Mouse (Mus musculus) erythroblast, embryonic 14.5 days (primary cell): ENCODE measurements around the gene Gtf2ird1. TPM values are rescaled to one million over a fixed set of nuclear protein-coding genes. Genes with fewer than 3 reads are reported as not detected.
"Not testable (repeated sequence)": the region's sequence is repeated elsewhere in the genome, so short reads cannot be mapped to it uniquely, and the experiment has no call there.

Experiments
- H3K27me3 ChIP-seq: 2 replicates; pipeline ENCODE4 v1.6.1; 2012; ENCODE audit warnings: inconsistent platforms; ENCODE audit not compliant: control insufficient read depth
- H3K36me3 ChIP-seq: 2 replicates; pipeline ENCODE4 v1.6.1; 2012; ENCODE audit warnings: mild to moderate bottlenecking, inconsistent platforms; ENCODE audit not compliant: control insufficient read depth
- H3K4me1 ChIP-seq: 2 replicates; pipeline ENCODE4 v1.6.1; 2012; ENCODE audit warnings: inconsistent platforms; ENCODE audit not compliant: control insufficient read depth
- H3K4me3 ChIP-seq: replicated peaks from 2 replicates; pipeline ENCODE3; 2012; ENCODE audit warnings: moderate library complexity, mild to moderate bottlenecking, inconsistent platforms
- H3K9me3 ChIP-seq: 2 replicates; pipeline ENCODE4 v1.6.1; 2012; ENCODE audit warnings: low read length, inconsistent platforms, mixed read lengths; ENCODE audit not compliant: control insufficient read depth
- GATA1 ChIP-seq: IDR thresholded peaks from 2 replicates; pipeline ENCODE4 v1.6.1; 2012; ENCODE audit warnings: low read length, inconsistent platforms, mixed read lengths
- TAL1 ChIP-seq: IDR thresholded peaks from 3 replicates; pipeline ENCODE4 v1.6.1; 2012; ENCODE audit warnings: low read length, inconsistent platforms, mixed read lengths
- polyA plus RNA-seq: library from polyadenylated mRNA; stranded (reverse); fragments of >175 nt; gene quantifications from 2 replicates; pipeline ENCODE4 v1.2.3, GENCODE M21; 2012

Gene Gtf2ird1
- polyA plus RNA-seq, 1 experiment = 2.0 TPM

DNA sequence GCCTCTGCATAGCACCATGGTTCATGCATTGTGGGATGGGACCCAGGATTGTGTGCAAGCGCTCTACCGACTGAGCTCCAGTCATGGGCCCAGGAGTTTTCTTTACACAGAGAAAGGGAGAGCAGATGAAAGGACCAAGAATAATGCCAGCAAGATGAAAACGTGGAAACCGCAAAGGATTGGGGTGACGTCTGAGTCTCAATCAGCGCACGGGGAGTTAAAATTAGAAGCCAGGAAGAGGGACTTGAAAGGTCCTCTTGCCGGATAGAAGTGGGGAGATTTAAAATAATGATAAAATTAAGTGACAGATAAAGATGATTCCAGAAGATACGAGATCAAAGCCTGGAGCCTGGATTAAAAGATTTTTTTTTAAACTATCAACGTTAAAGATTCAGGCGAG, 25.8 kb upstream of the Gtf2ird1 start:
- no peaks in the 10 kb centered on the region for H3K4me1 ChIP-seq
- H3K4me3 ChIP-seq = no peak overlapping the region
- H3K36me3 ChIP-seq = no peaks in the 10 kb centered on the region
- TF ChIP-seq TAL1 (no peak), GATA1 (no peak)
- H3K27me3 ChIP-seq = no peaks in the 10 kb centered on the region
- H3K9me3 ChIP-seq = no peaks in the 10 kb centered on the region

DNA sequence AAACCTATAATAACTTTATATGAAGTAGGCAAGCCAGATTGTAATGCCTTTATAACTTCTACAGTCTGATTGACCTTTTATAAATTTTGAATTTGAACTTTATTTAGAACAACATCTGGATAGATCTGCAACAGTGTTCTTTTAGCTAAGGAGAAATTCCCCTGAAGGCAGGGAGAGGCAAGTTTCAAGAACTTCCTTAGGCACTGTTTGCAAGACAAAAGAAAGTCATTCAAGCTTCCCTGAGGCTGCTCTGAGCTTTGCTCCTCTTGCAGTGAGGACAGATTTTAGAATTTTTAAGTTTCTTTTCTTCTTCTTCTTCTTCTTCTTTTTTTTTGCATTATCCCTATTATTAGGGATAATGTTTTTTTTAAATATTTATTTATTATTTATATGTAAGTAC, 22.4 kb upstream of the Gtf2ird1 start:
- not testable (repeated sequence) for H3K9me3 ChIP-seq, H3K4me3 ChIP-seq, H3K36me3 ChIP-seq, H3K27me3 ChIP-seq, H3K4me1 ChIP-seq

DNA sequence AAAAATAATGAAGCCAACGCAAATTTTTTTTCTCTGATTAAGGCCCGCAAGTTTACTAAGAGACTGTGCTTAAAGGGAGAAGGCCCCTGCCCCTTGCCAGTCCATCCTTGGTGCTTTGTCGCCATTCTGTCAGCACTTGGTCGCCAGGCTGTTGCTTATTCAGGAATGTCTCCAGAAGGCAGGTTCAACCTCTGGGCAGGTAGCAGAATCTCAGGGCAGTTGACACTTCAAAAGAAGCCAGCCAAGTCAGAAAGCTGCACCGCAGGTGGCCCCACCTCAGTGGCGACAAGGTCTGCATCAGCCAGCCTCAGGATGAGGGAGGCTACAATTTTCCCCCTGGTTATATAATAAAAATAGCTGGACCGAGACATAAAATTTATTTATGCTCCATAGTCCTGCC, 19.2 kb upstream of the Gtf2ird1 start:
- not testable (repeated sequence) for H3K4me1 ChIP-seq, H3K4me3 ChIP-seq, H3K36me3 ChIP-seq, H3K27me3 ChIP-seq, H3K9me3 ChIP-seq

DNA sequence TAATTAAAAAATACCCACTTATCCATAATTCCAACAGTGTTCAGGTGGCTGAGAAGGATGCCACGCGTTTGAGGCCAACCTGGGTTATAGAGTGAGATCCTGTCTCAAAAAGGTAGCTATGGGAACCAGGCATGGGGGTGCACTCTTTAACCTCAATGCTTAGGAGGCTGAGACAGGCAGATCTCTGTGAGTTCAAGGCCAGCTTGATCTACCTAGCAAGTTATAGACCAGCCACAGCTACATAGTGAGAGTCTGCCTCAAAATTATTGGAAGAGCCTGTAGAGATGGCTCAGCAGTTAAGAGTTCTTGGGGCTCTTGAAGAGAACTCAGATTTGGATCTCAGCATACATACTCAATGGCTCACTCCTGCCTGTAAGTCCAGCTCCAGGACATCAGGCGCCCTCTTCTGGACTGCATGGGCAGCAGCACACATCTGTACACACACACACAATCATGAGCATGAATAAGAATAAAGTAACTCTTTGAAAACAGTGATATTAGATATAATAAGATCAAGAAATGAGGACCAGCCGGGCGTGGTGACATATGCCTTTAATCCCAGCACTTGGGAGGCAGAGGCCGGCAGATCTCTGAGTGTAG, 18.6 kb upstream of the Gtf2ird1 start:
- Histone ChIP-seq H3K27me3 (no peaks in the 10 kb centered on the region), H3K4me3 (no peak overlapping the region), H3K36me3 (no peaks in the 10 kb centered on the region), H3K9me3 (peaks cover 2% of the 10 kb centered on the region; the same call in 1 of the 2 replicates), H3K4me1 (peaks cover 13% of the 10 kb centered on the region)
- no peak for TF ChIP-seq TAL1
- TF ChIP-seq GATA1 = no peak

DNA sequence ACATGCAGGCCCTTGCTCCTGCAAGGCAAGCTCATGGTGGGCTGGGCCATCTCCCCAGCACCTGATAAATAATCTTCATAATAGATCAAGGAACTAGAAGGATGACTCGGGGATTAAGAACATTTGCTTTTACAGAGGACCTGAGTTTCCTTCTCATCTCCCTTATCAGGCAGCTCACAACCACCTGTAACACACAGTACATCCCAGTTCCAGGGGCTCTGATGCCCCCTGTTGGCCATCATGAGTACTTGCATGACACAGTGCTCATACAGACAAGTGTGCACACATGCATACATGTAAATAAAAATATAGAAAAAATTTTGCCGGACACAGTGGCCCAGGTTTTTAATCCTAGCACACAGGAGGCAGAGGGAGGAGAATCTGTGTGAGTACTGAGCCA, 17.4 kb upstream of the Gtf2ird1 start:
- peaks cover 2% of the 10 kb centered on the region; the same call in 1 of the 2 replicates for H3K9me3 ChIP-seq
- H3K4me3 ChIP-seq = no peak overlapping the region
- H3K36me3 ChIP-seq = no peaks in the 10 kb centered on the region
- no peak for TF ChIP-seq GATA1
- TF ChIP-seq TAL1 = no peak
- H3K4me1 ChIP-seq = peaks cover 24% of the 10 kb centered on the region
- no peaks in the 10 kb centered on the region for H3K27me3 ChIP-seq

DNA sequence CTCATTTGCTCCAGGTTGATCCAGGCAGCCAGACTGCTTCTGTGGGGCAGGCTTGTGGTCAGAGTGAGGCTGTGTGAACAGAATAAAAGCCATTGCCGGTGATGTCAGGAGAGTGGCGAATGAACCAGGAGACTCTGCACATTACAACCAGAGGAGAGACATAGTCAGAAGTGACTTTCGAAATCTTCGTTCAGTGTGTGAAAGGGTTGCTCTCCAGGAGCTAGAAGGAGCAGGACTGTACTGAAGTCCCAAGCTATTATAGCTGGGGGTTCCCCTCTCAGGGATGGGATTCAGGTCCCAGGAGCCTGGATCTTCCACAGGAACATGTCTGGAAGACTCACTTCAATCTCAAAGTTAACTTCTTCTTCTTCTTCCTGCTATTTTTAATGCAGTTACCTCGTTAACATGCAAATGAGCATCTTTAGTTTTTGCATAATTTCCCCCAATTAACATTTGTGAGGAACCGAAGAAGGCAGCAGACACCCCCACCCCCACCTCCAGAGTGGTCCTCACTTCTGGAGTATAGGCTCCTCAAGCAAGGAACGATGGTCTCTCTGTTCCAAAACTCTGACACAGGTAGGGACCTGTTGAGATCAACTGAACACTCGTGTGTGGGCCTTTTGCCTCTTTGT, 14.1 kb upstream of the Gtf2ird1 start:
- H3K36me3 ChIP-seq = no peaks in the 10 kb centered on the region
- peaks cover 53% of the 10 kb centered on the region for H3K4me1 ChIP-seq
- no peak overlapping the region for H3K4me3 ChIP-seq
- peaks cover 2% of the 10 kb centered on the region; the same call in 1 of the 2 replicates for H3K9me3 ChIP-seq
- TF ChIP-seq TAL1 (no peak), GATA1 (no peak)
- no peaks in the 10 kb centered on the region for H3K27me3 ChIP-seq

DNA sequence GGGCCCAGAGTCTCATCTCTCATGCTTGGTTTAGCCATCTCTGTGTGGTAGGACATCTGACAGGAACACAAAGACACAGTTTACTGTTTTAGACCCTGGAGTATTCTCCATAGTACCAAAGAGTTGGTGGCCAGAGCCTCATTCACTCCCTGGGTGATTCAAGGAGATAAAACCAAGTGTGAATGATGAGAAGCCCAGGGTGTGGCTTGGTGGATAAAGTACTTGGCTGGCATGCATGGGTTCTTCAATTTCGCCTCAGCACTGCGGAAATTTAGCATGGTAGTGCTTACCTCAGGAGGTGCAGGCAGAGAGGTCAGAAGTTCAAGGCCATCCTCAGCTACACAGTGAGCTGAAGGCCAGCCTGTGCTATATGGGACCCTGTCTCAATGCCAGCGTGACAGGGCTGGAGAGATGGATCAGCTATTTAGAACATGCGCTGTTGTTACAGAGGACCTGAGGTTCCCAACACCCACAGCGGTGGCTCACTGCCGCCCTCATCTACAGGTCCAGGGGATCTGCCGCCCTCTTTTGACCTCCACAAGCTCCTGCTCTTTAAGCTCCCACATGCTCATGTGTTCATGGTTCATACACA, 13.1 kb upstream of the Gtf2ird1 start:
- H3K9me3 ChIP-seq = no peaks in the 10 kb centered on the region
- no peaks in the 10 kb centered on the region for H3K36me3 ChIP-seq
- H3K27me3 ChIP-seq = no peaks in the 10 kb centered on the region
- no peak overlapping the region for H3K4me3 ChIP-seq
- no peak for TF ChIP-seq GATA1
- no peak for TF ChIP-seq TAL1
- H3K4me1 ChIP-seq = peaks cover 61% of the 10 kb centered on the region

DNA sequence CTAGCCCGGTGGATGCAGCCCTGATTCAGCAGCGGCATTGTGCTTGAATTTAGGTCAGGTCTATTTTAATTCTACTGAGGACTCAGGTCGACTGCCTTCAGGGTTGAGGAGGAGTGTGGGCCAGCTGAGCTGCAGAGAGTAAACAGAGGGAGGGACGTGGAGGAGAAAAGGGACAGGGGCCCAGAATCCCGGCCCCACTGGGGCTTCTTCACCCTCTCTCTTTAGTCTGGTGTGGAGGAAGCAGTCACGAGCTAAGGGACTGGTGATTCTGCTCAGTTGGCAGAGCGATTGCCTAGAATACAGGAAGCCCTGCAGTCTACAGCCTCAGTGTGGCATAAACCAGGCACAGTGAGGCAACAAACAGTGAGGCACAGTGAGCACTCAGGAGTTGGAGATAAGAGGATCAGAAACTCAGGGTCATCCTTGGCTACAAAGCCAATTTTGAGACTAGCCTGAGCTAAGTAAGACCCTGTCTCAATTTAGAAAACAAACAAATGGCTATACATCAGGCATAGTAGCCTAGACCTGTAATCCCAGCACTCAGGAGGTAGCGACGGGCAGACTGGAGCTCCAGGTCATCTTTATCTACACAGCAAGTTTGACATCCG, 11.7 kb upstream of the Gtf2ird1 start:
- no peak for TF ChIP-seq GATA1
- no peak for TF ChIP-seq TAL1
- no peak overlapping the region for H3K4me3 ChIP-seq
- no peaks in the 10 kb centered on the region for H3K27me3 ChIP-seq
- peaks cover 65% of the 10 kb centered on the region for H3K4me1 ChIP-seq
- no peaks in the 10 kb centered on the region for H3K36me3 ChIP-seq
- no peaks in the 10 kb centered on the region for H3K9me3 ChIP-seq

DNA sequence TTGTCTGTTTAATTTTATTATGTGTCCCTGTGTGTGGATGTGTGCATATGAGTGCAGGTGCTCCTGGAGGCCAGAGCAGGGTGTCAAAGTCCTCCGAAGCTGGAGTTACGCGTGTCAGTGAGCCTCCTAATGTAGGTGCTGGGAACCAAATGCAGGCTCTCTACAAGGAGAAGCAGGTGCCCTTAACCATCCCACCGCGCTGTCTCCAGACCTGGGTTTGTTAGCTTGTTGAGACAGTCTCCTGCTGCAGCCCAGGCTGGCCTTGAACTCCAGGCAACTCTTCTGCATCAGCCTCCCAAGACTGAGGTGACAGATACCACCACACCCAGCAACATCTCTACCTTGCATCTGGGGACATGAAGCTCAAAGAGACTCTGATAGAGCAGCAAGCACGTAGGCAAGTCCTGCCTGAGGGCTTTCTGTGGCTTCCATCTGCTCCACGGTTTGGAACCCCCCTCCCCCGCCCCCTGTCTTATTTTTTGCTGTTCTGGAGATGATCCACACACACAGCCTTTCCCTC, 10.6 kb upstream of the Gtf2ird1 start:
- TF ChIP-seq GATA1 (peak; percentile 49; the same call in 1 of the 2 replicates), TAL1 (peak; percentile 62)
- no peaks in the 10 kb centered on the region for H3K36me3 ChIP-seq
- H3K27me3 ChIP-seq = no peaks in the 10 kb centered on the region
- H3K4me1 ChIP-seq = peaks cover 71% of the 10 kb centered on the region
- no peaks in the 10 kb centered on the region for H3K9me3 ChIP-seq
- peak overlapping the region; percentile 32 for H3K4me3 ChIP-seq
